Mouse (Mus musculus) lung, adult 2 months (tissue): ENCODE data around the gene Msi1. TPM values are rescaled to one million over a fixed set of nuclear protein-coding genes. Genes with fewer than 3 reads are reported as not detected.

Source experiments
- DNase-seq: peaks from one replicate; pipeline ENCODE4 v3.0.0; 2022
- H3K4me1 ChIP-seq: fragments of 200-500 bp; 2 replicates; pipeline ENCODE4 v1.6.1; 2011; ENCODE audit warnings: low read length; ENCODE audit not compliant: control insufficient read depth, insufficient read depth
- H3K4me3 ChIP-seq: fragments of 200-500 bp; replicated peaks from 2 replicates; pipeline ENCODE3; 2011; ENCODE audit warnings: low read depth, mild to moderate bottlenecking, control low read depth, low read length; ENCODE audit errors: extremely low read depth
- CTCF ChIP-seq: fragments of 200-500 bp; IDR thresholded peaks from 2 replicates; pipeline ENCODE4 v1.5.1; 2011; ENCODE audit warnings: mild to moderate bottlenecking, low read length, control low read depth; ENCODE audit not compliant: insufficient read depth
- POLR2A ChIP-seq: fragments of 200-500 bp; IDR thresholded peaks from 2 replicates; pipeline ENCODE4 v1.6.1; 2011; ENCODE audit warnings: low read depth, mild to moderate bottlenecking, control low read depth, low read length, borderline replicate concordance; ENCODE audit errors: extremely low read depth
- WGBS: fragments of 180-500 bp; shearing (Covaris S2); methylation state at CpG from one replicate; pipeline ENCODE4 v1.1.7; 2018; 5-methylcytosine and 5-hydroxymethylcytosine counted together
- polyA plus RNA-seq: library from polyadenylated mRNA; depleted of rRNA; stranded (reverse); fragments of >200 nt; gene quantifications from 2 replicates; pipeline ENCODE4 v1.2.3, GENCODE M21; 2012; rRNA removed

Gene Msi1
- polyA plus RNA-seq = 0.91 and 1.9 TPM in 2 replicates

- WGBS = 2% methylated on average over 64 of the region's 117 CpGs
- peak within 1 kb of the TSS; percentile 19 for H3K4me3 ChIP-seq
- DNase-seq = no peak
- TF ChIP-seq CTCF (no peak), POLR2A (no peak)
- H3K4me1 ChIP-seq = no peaks in the 10 kb centered on the region
These were observed at the start of gene Msi1 for GRCm38 (mm10) chr5:115429359-115430186. TSS of gene Msi1 (plus strand) at chr5:115429599.

DNA sequence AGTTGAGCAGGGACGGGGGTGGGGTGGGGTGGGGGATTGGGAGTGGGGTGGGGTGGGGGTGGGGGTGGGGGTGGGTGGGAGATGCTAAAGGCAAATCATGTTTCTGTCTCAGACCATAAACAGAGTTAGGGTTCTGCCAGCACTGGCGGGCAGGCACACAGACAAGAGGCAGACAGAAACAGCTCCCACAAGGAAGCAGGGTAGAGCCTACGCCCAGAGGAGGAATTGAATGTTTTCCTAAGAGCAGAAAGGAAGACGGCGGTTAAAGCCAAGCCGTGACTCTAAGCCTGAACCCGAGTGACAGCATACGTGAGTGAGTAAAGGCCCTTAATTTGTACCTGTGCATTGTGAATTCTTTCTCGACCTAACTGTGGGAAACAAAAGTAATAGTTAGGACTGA is 37.5 kb upstream of the Msi1 start:
- 27% methylated on average over 9 of the region's 9 CpGs for WGBS
- no peak overlapping the region for H3K4me3 ChIP-seq
- H3K4me1 ChIP-seq = no peaks in the 10 kb centered on the region
- no peak for DNase-seq
- no peak for TF ChIP-seq POLR2A
- no peak for TF ChIP-seq CTCF

- DNase-seq = no peak
- TF ChIP-seq POLR2A = no peak
- TF ChIP-seq CTCF = no peak
- H3K4me3 ChIP-seq = no peak overlapping the region
- WGBS = 66% methylated on average over 1 of the region's 1 CpGs
- H3K4me1 ChIP-seq = no peaks in the 10 kb centered on the region
These were observed 36.4 kb upstream of the Msi1 start for GRCm38 (mm10) chr5:115392969-115393368.

DNA sequence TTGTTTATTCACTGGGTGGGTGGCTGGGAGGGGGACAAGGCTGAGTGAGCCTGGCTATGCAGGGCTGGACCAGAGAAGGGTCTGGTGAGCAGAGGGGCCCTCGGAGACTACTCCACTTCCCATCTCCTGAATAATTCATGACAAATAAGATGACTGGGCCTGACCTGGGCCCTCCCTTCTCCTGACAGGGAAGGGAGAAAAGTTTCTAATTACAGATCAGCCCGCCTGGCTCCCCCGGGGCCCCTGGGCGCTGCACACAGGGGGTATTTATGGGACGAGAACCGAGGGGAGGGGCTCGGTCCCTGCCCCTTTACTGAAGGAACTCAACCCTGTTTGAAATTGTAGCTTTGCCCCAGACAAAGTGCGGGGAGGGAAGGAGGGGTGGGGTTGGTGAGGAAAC is 35.2 kb upstream of the Msi1 start:
- H3K4me3 ChIP-seq = no peak overlapping the region
- 15% methylated on average over 8 of the region's 8 CpGs for WGBS
- H3K4me1 ChIP-seq = no peaks in the 10 kb centered on the region
- no peak for DNase-seq
- TF ChIP-seq CTCF (no peak), POLR2A (no peak)

- DNase-seq = no peak
- no peak for TF ChIP-seq CTCF
- TF ChIP-seq POLR2A = no peak
- H3K4me3 ChIP-seq = no peak overlapping the region
- 22% methylated on average over 10 of the region's 10 CpGs for WGBS
- no peaks in the 10 kb centered on the region for H3K4me1 ChIP-seq
These were observed 34.6 kb upstream of the Msi1 start for GRCm38 (mm10) chr5:115394836-115395235.

DNA sequence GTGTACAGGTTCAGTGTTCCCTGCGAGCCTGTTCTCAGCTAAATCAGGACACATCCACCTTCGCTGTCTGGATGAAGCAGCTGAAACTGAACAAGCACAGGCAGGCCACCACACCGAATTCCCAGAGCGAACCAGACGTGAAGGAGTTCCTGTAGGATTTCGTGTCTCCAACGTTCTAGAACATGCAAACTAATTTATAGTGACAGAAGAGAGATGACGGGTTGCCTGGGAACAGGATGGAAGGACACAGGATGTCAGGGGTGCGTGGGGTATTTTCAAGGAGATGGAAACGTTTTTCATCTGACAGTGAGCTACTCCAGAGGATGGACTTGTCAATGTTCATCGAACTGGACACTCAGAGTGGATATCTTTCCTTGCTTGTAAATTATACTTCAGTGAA is 32.7 kb upstream of the Msi1 start:
- WGBS = 63% methylated on average over 11 of the region's 11 CpGs
- TF ChIP-seq CTCF (no peak), POLR2A (no peak)
- no peak for DNase-seq
- Histone ChIP-seq H3K4me3 (no peak overlapping the region), H3K4me1 (no peaks in the 10 kb centered on the region)

- 5% methylated on average over 48 of the region's 48 CpGs for WGBS
- Histone ChIP-seq H3K4me3 (no peak overlapping the region), H3K4me1 (no peaks in the 10 kb centered on the region)
- TF ChIP-seq POLR2A = no peak
- TF ChIP-seq CTCF = no peak
- DNase-seq = no peak
These were observed 31.3 kb upstream of the Msi1 start for GRCm38 (mm10) chr5:115397839-115398780.

DNA sequence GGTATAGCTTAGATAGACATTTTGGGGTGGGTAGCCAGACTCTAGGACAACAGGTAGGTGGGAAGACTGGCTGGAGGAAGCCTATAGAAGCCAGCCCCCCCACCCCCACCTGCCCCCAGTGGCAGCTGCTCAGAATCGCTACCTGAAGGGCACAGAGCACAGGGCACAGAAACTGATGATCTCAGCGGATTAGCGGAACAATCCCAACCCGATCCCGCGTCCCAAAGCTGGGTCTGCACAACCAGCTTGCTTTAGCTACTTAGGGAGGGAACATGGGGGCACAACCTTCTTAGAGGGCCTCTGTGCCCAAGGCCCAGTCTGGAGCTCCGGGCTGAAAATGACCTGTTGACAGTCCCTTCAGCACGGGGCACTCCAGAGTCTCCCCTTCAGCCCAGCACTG is 27.3 kb upstream of the Msi1 start:
- no peak for DNase-seq
- 90% methylated on average over 8 of the region's 8 CpGs for WGBS
- TF ChIP-seq CTCF (no peak), POLR2A (no peak)
- Histone ChIP-seq H3K4me1 (no peaks in the 10 kb centered on the region), H3K4me3 (no peak overlapping the region)

DNA sequence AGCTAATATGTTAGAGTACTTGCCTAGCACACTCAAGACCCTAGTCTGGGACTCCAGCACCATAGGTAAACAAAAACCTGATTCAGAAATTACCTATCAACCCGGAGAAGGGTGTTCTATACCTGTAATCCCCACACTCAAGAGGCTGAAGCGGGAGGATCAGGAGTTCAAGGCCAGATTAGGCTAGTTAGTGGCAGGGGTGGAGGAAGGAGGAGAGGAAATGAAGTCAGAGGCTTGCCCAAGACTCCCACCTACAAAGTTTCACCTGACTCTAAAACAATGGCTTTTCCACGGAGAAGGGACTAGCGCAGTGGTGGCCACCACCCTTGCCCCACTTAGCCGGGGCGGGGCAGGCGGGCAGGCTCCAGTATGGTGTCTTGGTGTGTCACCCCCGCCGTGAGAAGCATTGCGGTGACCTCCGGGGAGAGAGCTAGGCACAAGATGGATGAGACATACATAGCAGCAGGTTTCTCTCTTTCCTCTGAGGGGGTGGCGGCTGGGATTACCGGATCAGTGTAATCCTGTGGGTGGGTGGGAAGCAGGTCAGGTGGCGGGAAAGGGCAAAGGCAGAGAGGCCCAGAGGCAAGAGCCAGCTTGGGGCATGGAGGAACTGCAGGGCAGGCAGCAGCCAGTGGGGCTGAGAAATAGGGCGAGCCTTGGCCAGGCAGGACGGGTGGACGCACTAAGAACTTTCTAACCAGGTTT is 25.8 kb upstream of the Msi1 start:
- Histone ChIP-seq H3K4me3 (no peak overlapping the region), H3K4me1 (no peaks in the 10 kb centered on the region)
- 28% methylated on average over 17 of the region's 17 CpGs for WGBS
- no peak for DNase-seq
- no peak for TF ChIP-seq CTCF
- no peak for TF ChIP-seq POLR2A
